Mouse (Mus musculus) heart, embryonic 16.5 days (tissue): ENCODE measurements around the gene Spice1. TPM values are rescaled to one million over a fixed set of nuclear protein-coding genes. Genes with fewer than 3 reads are reported as not detected.
A peak's percentile ranks its signal among the peaks of the same experiment; 100 is the strongest.

Source experiments
- ATAC-seq: fragments of 200-750 bp; cut with Nextera tagmentation; replicated peaks from 2 replicates; pipeline ENCODE4 v1.8.0; 2017; ENCODE audit warnings: moderate number of reproducible peaks; ENCODE audit not compliant: insufficient read depth, low FRiP score; ENCODE audit errors: extremely low read depth
- H3K27ac ChIP-seq: fragments of 300-500 bp; sonication (generic); 2 replicates; pipeline ENCODE4 v1.5.1; 2014; ENCODE audit warnings: mild to moderate bottlenecking, low read length, control low read depth, moderate library complexity
- H3K27me3 ChIP-seq: fragments of 300-500 bp; sonication (generic); 2 replicates; pipeline ENCODE4 v1.6.1; 2014; ENCODE audit warnings: low read length, mixed read lengths; ENCODE audit not compliant: control insufficient read depth, insufficient read depth
- H3K36me3 ChIP-seq: fragments of 300-500 bp; sonication (generic); 2 replicates; pipeline ENCODE4 v1.6.1; 2014; ENCODE audit not compliant: control insufficient read depth, insufficient read depth
- H3K4me1 ChIP-seq: fragments of 300-500 bp; sonication (generic); 2 replicates; pipeline ENCODE4 v1.6.1; 2014; ENCODE audit warnings: low read length, mixed read lengths; ENCODE audit not compliant: control insufficient read depth, insufficient read depth
- H3K4me2 ChIP-seq: fragments of 300-500 bp; sonication (generic); 2 replicates; pipeline ENCODE4 v1.6.1; 2014; ENCODE audit warnings: low read depth, mild to moderate bottlenecking, control low read depth, low read length
- H3K4me3 ChIP-seq: fragments of 300-500 bp; sonication (generic); 2 replicates; pipeline ENCODE4 v1.5.1; 2014; ENCODE audit warnings: mild to moderate bottlenecking, control low read depth, low read length
- H3K9ac ChIP-seq: fragments of 300-500 bp; sonication (generic); 2 replicates; pipeline ENCODE4 v1.6.1; 2014; ENCODE audit warnings: low read length, control low read depth
- H3K9me3 ChIP-seq: fragments of 300-500 bp; sonication (generic); replicated peaks from 2 replicates; pipeline ENCODE4 v1.6.1; 2016; ENCODE audit warnings: low read length; ENCODE audit not compliant: control insufficient read depth
- WGBS: fragments of 180-500 bp; shearing (Covaris S2); extraction: QIAGEN DNeasy Blood & Tissue Kit; methylation state at CpG from one replicate; pipeline ENCODE4 v1.1.7; 2014; 5-methylcytosine and 5-hydroxymethylcytosine counted together
- polyA plus RNA-seq: library from polyadenylated mRNA; unstranded; fragments of >200 nt; fragmentation: Nextera tagmentation; extraction: Ambion mirVana; gene quantifications from 2 replicates; pipeline ENCODE4 v1.2.1, GENCODE M21; 2015

Gene Spice1
- polyA plus RNA-seq, 1 experiment from 2014 or later = 21.8 TPM

DNA sequence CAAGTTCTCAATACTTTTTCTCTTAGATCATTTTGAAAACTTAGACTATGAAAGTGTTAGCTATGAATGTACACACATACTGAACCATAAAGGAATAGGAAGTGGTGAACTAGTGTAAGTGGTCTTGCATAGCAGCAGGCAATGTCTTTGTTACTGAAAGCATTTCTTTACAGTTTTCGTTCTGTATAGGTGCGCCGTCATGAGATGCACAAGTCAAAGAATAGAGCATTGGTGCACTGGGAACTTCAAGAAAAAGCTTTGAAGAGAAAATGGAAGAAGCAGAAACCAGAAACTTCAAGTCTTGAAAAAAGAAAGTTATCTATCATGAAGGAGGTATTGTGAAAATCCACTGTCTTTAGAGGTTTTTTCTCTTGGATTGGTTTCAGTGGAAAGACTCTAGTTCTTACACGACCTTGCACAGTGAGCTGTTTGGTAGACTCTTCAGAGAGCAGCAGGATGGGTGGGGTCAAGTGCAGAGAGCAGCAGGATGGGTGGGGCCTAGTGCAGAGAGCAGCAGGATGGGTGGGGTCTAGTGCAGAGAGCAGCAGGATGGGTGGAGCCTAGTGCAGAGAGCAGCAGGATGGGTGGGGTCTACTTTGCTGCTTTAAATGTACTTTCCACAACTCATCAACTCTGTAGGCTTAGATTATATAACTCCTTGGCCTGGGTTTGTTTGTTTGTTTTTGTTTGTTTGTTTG lies 10.8 kb downstream of the Spice1 start:
- H3K36me3 ChIP-seq = peaks cover 8% of the 10 kb centered on the region; the same call in 1 of the 2 replicates
- H3K4me2 ChIP-seq = no peak overlapping the region
- WGBS = 71% methylated on average over 4 of the region's 4 CpGs
- no peak overlapping the region for H3K4me3 ChIP-seq
- H3K27ac ChIP-seq = no peak overlapping the region
- H3K9me3 ChIP-seq = no peaks in the 10 kb centered on the region
- H3K4me1 ChIP-seq = no peaks in the 10 kb centered on the region
- no peak overlapping the region for H3K9ac ChIP-seq
- no peaks in the 10 kb centered on the region for H3K27me3 ChIP-seq
- ATAC-seq = peak; percentile 72; the same call in 1 of the 2 replicates

DNA sequence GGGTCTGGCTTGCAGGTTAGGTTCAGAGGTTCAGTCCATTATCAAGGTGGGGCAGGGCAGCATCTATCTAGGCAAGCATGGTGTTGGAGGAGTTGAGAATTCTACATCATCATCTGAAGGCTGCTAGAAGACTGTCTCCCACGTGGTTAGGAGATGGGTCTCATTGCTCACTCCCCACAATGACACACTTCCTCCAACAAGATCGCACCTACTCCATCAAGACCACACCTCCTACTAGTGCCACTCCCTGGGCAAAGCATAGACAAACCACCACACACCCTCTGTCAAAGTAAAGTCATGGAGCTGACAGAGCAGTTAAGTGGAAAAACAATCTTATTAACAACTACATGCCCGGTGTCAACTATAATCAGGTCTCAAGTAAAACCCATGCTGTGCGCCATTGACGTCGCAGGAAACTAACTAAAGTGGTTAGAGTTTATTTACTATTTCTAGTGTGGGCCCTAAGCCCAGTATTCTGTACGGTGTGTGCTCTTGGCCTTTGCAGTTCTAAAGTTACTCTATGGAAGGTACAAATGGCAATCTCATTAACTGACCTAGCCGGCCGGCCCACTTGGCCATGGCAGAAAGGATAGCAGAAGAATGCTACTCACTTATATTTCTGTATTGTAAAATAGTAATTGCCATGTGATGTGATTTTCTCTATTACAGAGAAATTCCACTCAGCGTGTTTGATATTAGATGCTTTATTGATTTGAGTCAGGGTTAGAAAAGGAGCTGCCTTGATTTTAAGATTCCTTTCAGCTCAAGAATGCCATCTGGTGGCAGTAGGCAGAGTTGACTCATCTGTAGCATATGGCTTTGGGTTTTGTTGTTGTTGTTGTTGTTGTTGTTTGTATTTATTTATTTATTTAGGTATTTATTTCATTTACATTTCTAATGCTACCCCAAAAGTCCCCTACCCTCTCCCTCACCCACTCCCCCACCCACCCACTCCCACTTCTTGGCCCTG lies 15.3 kb downstream of the Spice1 start:
- H3K4me3 ChIP-seq = no peak overlapping the region
- no peaks in the 10 kb centered on the region for H3K9me3 ChIP-seq
- no peak overlapping the region for H3K27ac ChIP-seq
- H3K36me3 ChIP-seq = peaks cover 9% of the 10 kb centered on the region; the same call in 1 of the 2 replicates
- ATAC-seq = no peak
- H3K4me2 ChIP-seq = no peak overlapping the region
- WGBS = 87% methylated on average over 10 of the region's 10 CpGs
- no peak overlapping the region for H3K9ac ChIP-seq
- H3K4me1 ChIP-seq = no peaks in the 10 kb centered on the region
- no peaks in the 10 kb centered on the region for H3K27me3 ChIP-seq

DNA sequence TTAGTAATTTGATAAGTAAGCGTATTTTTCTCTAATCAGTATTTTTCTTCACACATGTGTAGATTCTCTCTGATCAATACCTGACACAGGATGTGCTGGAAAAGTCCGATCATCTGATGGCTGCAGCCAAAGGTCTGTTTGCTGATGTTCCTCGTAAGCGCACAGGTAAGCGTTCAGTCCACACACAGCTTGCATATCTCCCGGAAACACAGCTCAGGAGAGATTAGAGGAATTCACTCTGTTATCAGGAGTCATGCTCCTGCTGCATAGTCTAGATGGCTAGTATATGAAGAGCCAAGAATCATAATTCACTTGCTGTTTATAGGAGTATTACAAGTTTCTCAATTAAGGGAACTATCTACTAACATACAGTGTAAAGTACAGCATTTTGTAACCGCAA lies 18.6 kb downstream of the Spice1 start:
- H3K4me2 ChIP-seq = no peak overlapping the region
- H3K4me1 ChIP-seq = no peaks in the 10 kb centered on the region
- no peaks in the 10 kb centered on the region for H3K9me3 ChIP-seq
- whole genome bisulfite sequencing = 85% methylated on average over 7 of the region's 7 CpGs
- H3K27ac ChIP-seq = no peak overlapping the region
- H3K9ac ChIP-seq = no peak overlapping the region
- no peak for ATAC-seq
- H3K36me3 ChIP-seq = peaks cover 16% of the 10 kb centered on the region; the same call in 1 of the 2 replicates
- H3K27me3 ChIP-seq = no peaks in the 10 kb centered on the region
- no peak overlapping the region for H3K4me3 ChIP-seq

DNA sequence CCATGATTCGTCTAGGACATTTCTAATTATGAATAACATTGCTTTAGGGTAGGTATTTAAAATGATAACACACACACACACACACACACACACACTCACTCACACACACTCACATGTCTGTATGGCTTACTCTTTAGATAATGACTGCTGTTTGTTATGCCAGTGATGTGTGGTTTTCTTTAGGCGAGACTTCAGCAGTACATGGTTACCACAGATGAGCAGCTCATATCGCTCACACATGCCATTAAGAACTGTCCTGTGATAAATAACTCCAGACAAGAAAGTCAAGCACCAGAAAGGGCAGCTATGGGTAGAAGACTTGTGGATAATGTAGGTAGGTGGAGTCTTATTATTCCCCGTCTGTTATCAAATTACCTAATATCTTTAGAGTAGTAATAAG lies 28.5 kb downstream of the Spice1 start:
- no peaks in the 10 kb centered on the region for H3K27me3 ChIP-seq
- no peak overlapping the region for H3K4me3 ChIP-seq
- H3K4me1 ChIP-seq = no peaks in the 10 kb centered on the region
- no peak overlapping the region for H3K27ac ChIP-seq
- peaks cover 15% of the 10 kb centered on the region; the same call in 1 of the 2 replicates for H3K36me3 ChIP-seq
- H3K4me2 ChIP-seq = no peak overlapping the region
- WGBS = 84% methylated on average over 4 of the region's 4 CpGs
- ATAC-seq = no peak
- H3K9ac ChIP-seq = no peak overlapping the region
- H3K9me3 ChIP-seq = no peaks in the 10 kb centered on the region

DNA sequence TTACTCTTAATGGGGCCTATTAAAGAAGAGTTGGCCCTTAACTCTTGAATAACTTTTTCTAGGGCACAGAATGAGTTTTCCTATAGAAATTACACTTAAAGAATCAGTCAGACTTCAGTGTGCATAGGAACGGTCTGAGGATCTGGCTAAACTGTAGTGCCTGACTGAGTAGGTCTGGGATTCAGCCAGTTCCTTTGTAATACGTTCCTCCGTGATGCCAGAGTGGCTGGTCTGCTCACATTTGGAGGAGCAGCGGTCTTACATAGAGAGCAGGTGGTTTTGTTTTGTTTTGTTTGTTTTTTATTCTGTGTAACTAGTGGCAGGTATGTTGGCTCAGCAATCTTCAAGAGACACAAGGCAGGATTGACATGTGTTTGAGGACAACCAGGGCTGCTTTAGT lies 33.1 kb downstream of the Spice1 start:
- ATAC-seq = no peak
- H3K27ac ChIP-seq = no peak overlapping the region
- peaks cover 12% of the 10 kb centered on the region; the same call in 1 of the 2 replicates for H3K36me3 ChIP-seq
- H3K9ac ChIP-seq = no peak overlapping the region
- WGBS = 71% methylated on average over 4 of the region's 4 CpGs
- H3K4me2 ChIP-seq = no peak overlapping the region
- H3K4me1 ChIP-seq = no peaks in the 10 kb centered on the region
- no peaks in the 10 kb centered on the region for H3K9me3 ChIP-seq
- H3K4me3 ChIP-seq = no peak overlapping the region
- no peaks in the 10 kb centered on the region for H3K27me3 ChIP-seq

DNA sequence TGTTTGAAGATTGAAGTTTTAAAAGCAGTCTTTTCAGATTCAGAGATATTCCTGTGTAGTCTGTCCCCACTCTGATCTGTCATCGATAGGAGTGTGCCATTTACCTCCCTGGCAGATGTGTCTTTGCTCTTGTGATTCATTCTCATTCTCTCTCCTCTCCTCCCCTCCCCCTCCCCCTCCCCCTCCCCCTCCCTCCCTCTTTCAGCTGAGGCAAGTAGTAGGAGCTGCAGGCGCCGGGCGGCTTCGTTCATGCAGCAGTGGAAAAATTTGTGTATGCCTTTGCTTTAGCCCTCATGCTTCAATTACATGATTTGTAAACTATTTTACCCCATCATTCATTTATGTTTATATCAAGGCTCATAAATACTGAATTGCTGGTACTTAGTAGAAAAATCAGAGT lies 34.7 kb downstream of the Spice1 start:
- H3K9ac ChIP-seq = no peak overlapping the region
- H3K36me3 ChIP-seq = peaks cover 14% of the 10 kb centered on the region; the same call in 1 of the 2 replicates
- no peaks in the 10 kb centered on the region for H3K27me3 ChIP-seq
- no peaks in the 10 kb centered on the region for H3K4me1 ChIP-seq
- 37% methylated on average over 5 of the region's 5 CpGs for WGBS
- no peak for ATAC-seq
- no peak overlapping the region for H3K4me3 ChIP-seq
- H3K4me2 ChIP-seq = no peak overlapping the region
- H3K9me3 ChIP-seq = no peaks in the 10 kb centered on the region
- no peak overlapping the region for H3K27ac ChIP-seq

DNA sequence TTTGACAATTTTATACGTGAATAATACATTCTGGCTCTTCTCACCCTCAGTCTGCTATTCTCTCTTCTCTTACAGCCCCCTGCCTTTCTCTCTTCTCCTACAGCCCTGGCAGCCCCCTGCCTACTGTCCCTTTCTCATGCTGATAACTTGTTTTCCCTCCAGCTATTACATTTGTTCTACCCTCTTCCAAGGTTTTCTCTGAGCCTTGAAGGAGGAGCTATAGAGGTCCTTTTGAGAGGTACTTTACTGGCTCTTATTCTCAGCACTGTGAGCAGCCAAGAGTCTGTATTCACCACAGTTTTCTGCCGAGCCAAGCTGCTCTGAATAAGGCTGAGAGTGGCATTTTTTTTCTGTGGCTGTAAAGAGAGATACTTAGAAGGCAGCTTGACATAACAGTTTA lies 36.6 kb downstream of the Spice1 start:
- Histone ChIP-seq H3K27me3 (no peaks in the 10 kb centered on the region), H3K4me3 (no peak overlapping the region), H3K9ac (no peak overlapping the region), H3K36me3 (peaks cover 17% of the 10 kb centered on the region), H3K27ac (no peak overlapping the region), H3K9me3 (peaks cover under 1% of the 10 kb centered on the region; the same call in 1 of the 2 replicates), H3K4me1 (no peaks in the 10 kb centered on the region), H3K4me2 (no peak overlapping the region)
- ATAC-seq = no peak
- 55% methylated on average over 2 of the region's 2 CpGs for WGBS

DNA sequence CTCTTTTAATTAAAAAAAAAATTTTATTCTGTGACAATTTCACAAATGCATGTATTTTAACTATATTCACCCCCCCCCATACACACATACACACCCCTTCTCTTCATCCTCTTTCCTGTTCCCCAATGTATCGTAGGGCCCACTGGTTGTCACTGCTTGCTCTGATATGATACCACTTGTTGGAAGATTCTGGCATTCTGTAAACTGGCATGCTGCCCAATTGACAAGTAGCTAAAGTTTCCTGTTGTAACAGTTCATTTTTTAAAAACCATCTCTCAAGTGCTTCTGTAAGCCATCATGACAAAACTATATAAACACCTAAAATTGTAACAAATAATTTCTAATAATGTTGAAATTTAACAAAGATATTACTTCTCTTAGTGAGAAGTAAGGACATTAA lies 37.3 kb downstream of the Spice1 start:
- no peak overlapping the region for H3K4me3 ChIP-seq
- H3K4me1 ChIP-seq = no peaks in the 10 kb centered on the region
- H3K27ac ChIP-seq = no peak overlapping the region
- no peaks in the 10 kb centered on the region for H3K27me3 ChIP-seq
- peaks cover 19% of the 10 kb centered on the region for H3K36me3 ChIP-seq
- no peak overlapping the region for H3K9ac ChIP-seq
- ATAC-seq = no peak
- 74% methylated on average over 1 of the region's 1 CpGs for WGBS
- no peak overlapping the region for H3K4me2 ChIP-seq
- H3K9me3 ChIP-seq = peaks cover 2% of the 10 kb centered on the region; the same call in 1 of the 2 replicates
